Mouse (Mus musculus): ENCODE results near the gene 2310011J03Rik.

- TF ChIP-seq CTCF (IDR thresholded peaks at IDR 0.05; ENCODE audit: low read depth, low read length) (no peak), POLR2A (IDR thresholded peaks at IDR 0.05; ENCODE audit: insufficient read depth, low read length) (no peak), EP300 (IDR thresholded peaks at IDR 0.05; ENCODE audit: insufficient read depth, low read depth, low read length) (no peak)
Observed at GRCm38 (mm10) chr10:80351896-80352295, 31.6 kb upstream of the 2310011J03Rik start.

Measured in ES-Bruce4 (cell line).